Mouse (Mus musculus) heart, embryonic 14.5 days (tissue): ENCODE measurements around the gene Dlx4. TPM values are rescaled to one million over a fixed set of nuclear protein-coding genes. Genes with fewer than 3 reads are reported as not detected.

ENCODE experiments used
- ATAC-seq: fragments of 200-750 bp; cut with Nextera tagmentation; 2 replicates; pipeline ENCODE4 v1.8.0; 2017; ENCODE audit warnings: low read depth, moderate TSS enrichment; ENCODE audit not compliant: insufficient number of reproducible peaks, insufficient read depth, low FRiP score
- H3K27ac ChIP-seq, 2 experiments: fragments of 200-500 bp in 1 of 2; fragments of 300-500 bp in 1 of 2; sonication (generic) in 1 of 2; replicated peaks in 1 of 2; 2 replicates each; pipeline ENCODE4 v1.5.1; 2012 to 2014; ENCODE audit warnings: low read depth in 2 of 2, low read length in 2 of 2, control low read depth in 1 of 2, mild to moderate bottlenecking in 1 of 2, mixed read lengths in 1 of 2; ENCODE audit not compliant: control insufficient read depth in 1 of 2, insufficient read depth in 1 of 2
- H3K27me3 ChIP-seq: fragments of 300-500 bp; sonication (generic); 2 replicates; pipeline ENCODE4 v1.6.1; 2014; ENCODE audit warnings: mild to moderate bottlenecking, low read length, control low read depth; ENCODE audit not compliant: control insufficient read depth, insufficient read depth
- H3K36me3 ChIP-seq: fragments of 300-500 bp; sonication (generic); 2 replicates; pipeline ENCODE4 v1.6.1; 2014; ENCODE audit warnings: mild to moderate bottlenecking, control low read depth, low read length, mixed read lengths; ENCODE audit not compliant: control insufficient read depth, insufficient read depth
- H3K4me1 ChIP-seq, 2 experiments: fragments of 200-500 bp in 1 of 2; fragments of 300-500 bp in 1 of 2; sonication (generic) in 1 of 2; 2 replicates each; pipeline ENCODE4 v1.6.1; 2012 to 2014; ENCODE audit warnings: low read length in 2 of 2, control low read depth in 1 of 2, mixed read lengths in 1 of 2; ENCODE audit not compliant: control insufficient read depth in 2 of 2, insufficient read depth in 2 of 2
- H3K4me2 ChIP-seq: fragments of 300-500 bp; sonication (generic); 2 replicates; pipeline ENCODE4 v1.6.1; 2014; ENCODE audit warnings: mild to moderate bottlenecking, low read length
- H3K4me3 ChIP-seq, 2 experiments: fragments of 200-500 bp in 1 of 2; fragments of 300-500 bp in 1 of 2; sonication (generic) in 1 of 2; 2 replicates each; pipeline ENCODE4 v1.5.1; 2012 to 2014; ENCODE audit warnings: low read length in 2 of 2, mild to moderate bottlenecking in 2 of 2, control low read depth in 1 of 2, low read depth in 1 of 2, moderate library complexity in 1 of 2; ENCODE audit not compliant: control insufficient read depth in 1 of 2, insufficient read depth in 1 of 2
- H3K9ac ChIP-seq: fragments of 300-500 bp; sonication (generic); 2 replicates; pipeline ENCODE4 v1.6.1; 2014; ENCODE audit warnings: mild to moderate bottlenecking, low read length
- H3K9me3 ChIP-seq: fragments of 300-500 bp; sonication (generic); 2 replicates; pipeline ENCODE4 v1.6.1; 2016; ENCODE audit warnings: low read length, control low read depth; ENCODE audit not compliant: control insufficient read depth
- WGBS: fragments of 180-500 bp; shearing (Covaris S2); extraction: QIAGEN DNeasy Blood & Tissue Kit; methylation state at CpG from one replicate; pipeline ENCODE4 v1.1.7; 2014; 5-methylcytosine and 5-hydroxymethylcytosine counted together
- polyA plus RNA-seq: library from polyadenylated mRNA; unstranded; fragments of >200 nt; fragmentation: Nextera tagmentation; extraction: Ambion mirVana; gene quantifications from 2 replicates; pipeline ENCODE4 v1.2.1, GENCODE M21; 2014

The Dlx4 gene
- polyA plus RNA-seq, 1 experiment from 2014 or later: not detected

DNA sequence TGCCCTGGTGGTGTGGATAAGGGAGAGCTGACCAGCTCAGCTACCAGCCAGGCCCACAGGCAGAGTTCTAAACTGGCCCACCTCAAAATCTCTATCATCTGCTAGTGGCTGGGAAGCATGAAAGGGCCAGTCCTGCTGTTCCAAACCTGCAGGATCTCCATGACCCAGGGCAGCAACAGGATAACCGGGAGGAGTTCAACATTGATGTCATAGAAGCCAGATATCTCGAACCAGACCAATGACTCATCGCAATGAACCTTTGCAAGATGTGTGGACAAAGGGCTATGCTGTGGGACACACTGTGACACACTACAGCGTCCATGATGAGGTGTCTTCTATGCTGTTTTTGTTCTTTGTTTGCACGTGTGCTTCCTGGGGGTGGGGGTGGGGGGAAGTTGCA lies 53.0 kb downstream of the Dlx4 start:
- ATAC-seq: no peak
- Histone ChIP-seq H3K4me1 (peaks cover 13 to 23% of the 10 kb centered on the region in 2 experiments), H3K9me3 (no peaks in the 10 kb centered on the region), H3K4me2 (no peak overlapping the region), H3K4me3 (no peak overlapping the region), H3K27ac (no peak overlapping the region), H3K27me3 (no peaks in the 10 kb centered on the region), H3K9ac (no peak overlapping the region), H3K36me3 (no peaks in the 10 kb centered on the region)
- WGBS: 35% methylated on average over 5 of the region's 5 CpGs

Other genes starting within 250 kb of the Dlx4 start
- 447 and 511 TPM in 2 replicates for gene Col1a1, start 210.0 kb downstream of the Dlx4 start, polyA plus RNA-seq
- 0.24 TPM in 2 replicates for gene Hils1, start 178.7 kb downstream of the Dlx4 start, polyA plus RNA-seq
- 34.6 and 36.7 TPM in 2 replicates for gene Sgca, start 169.9 kb downstream of the Dlx4 start, polyA plus RNA-seq
- 8.1 and 8.6 TPM in 2 replicates for gene Ppp1r9b, start 155.2 kb downstream of the Dlx4 start, polyA plus RNA-seq
- 8.5 and 10.1 TPM in 2 replicates for gene Samd14, start 136.4 kb downstream of the Dlx4 start, polyA plus RNA-seq
- 112 and 113 TPM in 2 replicates for gene Pdk2, start 104.9 kb downstream of the Dlx4 start, polyA plus RNA-seq
- 9.4 TPM in 2 replicates for gene Itga3, start 69.5 kb downstream of the Dlx4 start, polyA plus RNA-seq
- not detected in 2 replicates for gene Dlx3, start 26.1 kb downstream of the Dlx4 start, polyA plus RNA-seq
- not detected in 2 replicates for gene Tac4, start 115.3 kb upstream of the Dlx4 start, polyA plus RNA-seq
- 45.4 and 45.6 TPM in 2 replicates for gene Kat7, start 164.0 kb upstream of the Dlx4 start, polyA plus RNA-seq
- gene Fam117a, start 190.8 kb upstream of the Dlx4 start, polyA plus RNA-seq: 5.4 and 6.3 TPM in 2 replicates
- gene Slc35b1, start 238.4 kb upstream of the Dlx4 start, polyA plus RNA-seq: 74.6 and 75.4 TPM in 2 replicates